Mouse (Mus musculus): ENCODE measurements around the gene Plet1.

DNA sequence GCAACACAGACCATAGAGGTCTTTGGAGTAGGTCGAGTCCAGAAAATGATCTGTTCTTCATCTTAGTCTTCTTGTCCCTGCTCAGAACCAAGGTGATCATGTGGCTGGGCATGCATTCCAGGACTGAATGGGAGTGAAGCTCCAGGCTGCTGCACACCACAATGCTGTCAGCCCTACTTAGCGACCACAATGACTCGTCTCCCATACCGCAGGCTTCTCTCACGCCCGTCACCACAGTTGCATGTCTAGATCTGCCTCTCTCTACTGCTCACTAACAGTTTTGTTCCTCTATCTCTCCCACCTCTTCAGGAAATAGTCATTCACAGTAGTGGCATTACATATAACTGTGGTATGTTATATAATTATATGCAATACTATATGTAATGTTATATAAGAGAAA is 26.4 kb downstream of the Plet1 start:
- TF ChIP-seq POLR2A (IDR thresholded peaks at IDR 0.05; ENCODE audit: control insufficient read depth, extremely low read depth, insufficient read depth, low read length, poor library complexity) (no peak), CTCF (IDR thresholded peaks at IDR 0.05; ENCODE audit: borderline replicate concordance, control insufficient read depth, extremely low read depth, insufficient read depth, low read length, poor library complexity) (no peak)

Measured in thymus, adult 2 months (tissue).